Comparison of ENCODE assay signal across 14 mouse cellular contexts in the genomic region with DNA sequence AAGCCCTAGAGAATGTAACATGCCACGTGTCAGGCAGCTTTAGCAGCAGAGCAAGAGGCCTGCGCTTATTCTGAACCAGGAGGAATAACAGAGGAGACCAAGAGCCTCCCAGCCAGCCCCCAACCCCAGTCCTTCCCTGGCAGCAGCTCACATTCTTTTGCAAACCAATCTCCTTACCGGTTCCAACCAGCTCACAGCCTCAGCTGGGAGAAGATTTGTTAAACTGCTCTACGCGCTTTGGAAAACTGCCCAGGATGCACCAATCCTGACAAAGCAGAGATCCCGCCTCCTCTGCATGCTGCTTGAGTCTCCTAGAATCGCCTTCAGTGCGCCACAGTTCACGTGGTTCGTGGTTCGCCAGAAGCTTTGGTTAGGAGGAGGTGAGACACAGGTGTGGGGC. TPM values are rescaled to one million over a fixed set of nuclear protein-coding genes. Genes with fewer than 3 reads are reported as not detected.
DNase-seq lines count a peak whose midpoint lies in the region; ATAC-seq and TF ChIP-seq lines count a peak whose summit lies in the region.
"Had no signal": no experiment of that assay in that cellular context is flagged by ENCODE, and none has a peak within 500 bp of the region (broad histone marks: within the 10 kb centered on the region; RNA-seq: fewer than 3 reads in every experiment).

No protein-coding gene starts in this region.

- no peaks in the 10 kb centered on the region for H3K36me3 ChIP-seq in embryonic facial prominence, embryonic 14.5 days (ENCODE audit: control insufficient read depth, insufficient read depth, low read length)
- H3K36me3 ChIP-seq in midbrain, postnatal 0 days (ENCODE audit: insufficient read depth, low read length) = no peaks in the 10 kb centered on the region

- H3K4me2 ChIP-seq in embryonic facial prominence, embryonic 14.5 days (ENCODE audit: low read depth, low read length) = no peak overlapping the region
- H3K4me2 ChIP-seq in midbrain, postnatal 0 days (ENCODE audit: low read depth, low read length, poor library complexity, severe bottlenecking) = no peak overlapping the region

- H3K9ac ChIP-seq in embryonic facial prominence, embryonic 14.5 days (ENCODE audit: low read depth, low read length) = no peak overlapping the region; the same call in 1 of the 2 replicates
- no peak overlapping the region for H3K9ac ChIP-seq in midbrain, postnatal 0 days (replicated peaks; ENCODE audit: low read length, poor library complexity, severe bottlenecking)

- ATAC-seq in embryonic facial prominence, embryonic 14.5 days (ENCODE audit: low read depth) = peak; percentile 76
- ATAC-seq in midbrain, postnatal 0 days (ENCODE audit: low FRiP score) = peak; percentile 62; the same call in 1 of the 2 replicates

- intact Hi-C loops in left cerebral cortex, postnatal 14 days (cut with DNase I) = no loop called here

- no peak for TF ChIP-seq CTCF in midbrain, postnatal 0 days (IDR thresholded peaks at IDR 0.05)

- H3K4me1 ChIP-seq in embryonic facial prominence, embryonic 14.5 days (ENCODE audit: control insufficient read depth, insufficient read depth, low read length) = no peaks in the 10 kb centered on the region; the same call in 1 of the 2 replicates
- H3K4me1 ChIP-seq in midbrain, postnatal 0 days (ENCODE audit: insufficient read depth, low read length) = no peaks in the 10 kb centered on the region

- H3K27ac ChIP-seq in embryonic facial prominence, embryonic 14.5 days (replicated peaks; ENCODE audit: low read depth, low read length) = 0 out of 2 replicates have a peak overlapping the region, but pooled peaks have one; percentile 28
- H3K27ac ChIP-seq in midbrain, postnatal 0 days (ENCODE audit: low read depth, low read length) = no peak overlapping the region

- DNase-seq in embryo, embryonic 10.5 days (ENCODE audit: low spot score) = peak; percentile 13
- DNase-seq in embryo, embryonic 10 days (ENCODE audit: low spot score) = no peak
- peak; percentile 34 to 57 for DNase-seq in left cerebral cortex, postnatal 14 days (ENCODE audit: low spot score in 2 of 2)
- no peak for DNase-seq in left cerebral cortex, adult 8-10 months (ENCODE audit: low spot score in 2 of 2)
- peak; percentile 85 for DNase-seq in embryonic facial prominence, embryonic 14.5 days (ENCODE audit: low spot score)
- peak; percentile 75 for DNase-seq in midbrain, postnatal 0 days (ENCODE audit: low spot score)
- DNase-seq in adrenal gland, adult 2 months = no peak
- DNase-seq in urinary bladder, postnatal 36 days (ENCODE audit: low spot score in 2 of 2) = no peak
- DNase-seq: adrenal gland, postnatal 36 days; heart, postnatal 4 days; liver had no signal

- no peaks in the 10 kb centered on the region for H3K9me3 ChIP-seq in embryonic facial prominence, embryonic 14.5 days (ENCODE audit: control insufficient read depth, low read length)
- no peaks in the 10 kb centered on the region for H3K9me3 ChIP-seq in midbrain, postnatal 0 days (ENCODE audit: low read length)

- H3K4me3 ChIP-seq in embryonic facial prominence, embryonic 14.5 days (ENCODE audit: low read depth, low read length) = no peak overlapping the region
- H3K4me3 ChIP-seq in midbrain, postnatal 0 days (ENCODE audit: low read depth, low read length) = no peak overlapping the region

- 47% methylated on average over 11 of the region's 11 CpGs for WGBS in embryonic facial prominence, embryonic 14.5 days
- 47% methylated on average over 11 of the region's 11 CpGs for WGBS in midbrain, postnatal 0 days

- H3K27me3 ChIP-seq in embryonic facial prominence, embryonic 14.5 days (replicated peaks; ENCODE audit: control insufficient read depth, insufficient read depth, low read length) = peaks cover 30% of the 10 kb centered on the region
- no peaks in the 10 kb centered on the region for H3K27me3 ChIP-seq in midbrain, postnatal 0 days (ENCODE audit: insufficient read depth, low read length)

RNA-seq across cellular contexts. Expression of gene Gm9376, which starts 51.8 kb away (rescaled TPM):
- total RNA-seq in left cerebral cortex, postnatal 14 days (2021) = not detected
- total RNA-seq in left cerebral cortex, adult 8-10 months (2022) = not detected
- polyA plus RNA-seq in embryonic facial prominence, embryonic 14.5 days (2014; fragmentation: Nextera tagmentation; extraction: Ambion mirVana) = not detected in 2 replicates
- total RNA-seq in midbrain, postnatal 0 days (2014; rRNA removed) = not detected in 2 replicates
- not detected in 2 replicates for polyA plus RNA-seq in midbrain, postnatal 0 days (2015; fragmentation: Nextera tagmentation; extraction: Ambion mirVana)
- not detected for total RNA-seq in adrenal gland, adult 2 months (2021)
- not detected in 2 replicates for polyA plus RNA-seq in adrenal gland, adult 2 months (2012; rRNA removed)
- total RNA-seq: adrenal gland, postnatal 36 days; common myeloid progenitor, adult 5-6 weeks; gastrocnemius, postnatal 4 days; heart, postnatal 4 days had no signal
- polyA plus RNA-seq: large intestine, adult 2 months had no signal

Comparison
In these comparisons a context has a peak if more than half of its experiments do, and no peak if none do; other contexts are left out.
1. DNase-seq: peak in embryo, embryonic 10.5 days (single experiment), left cerebral cortex, postnatal 14 days (2 of 2), embryonic facial prominence, embryonic 14.5 days (single experiment) and midbrain, postnatal 0 days (single experiment); none in embryo, embryonic 10 days (single experiment), left cerebral cortex, adult 8-10 months (0 of 2), adrenal gland, adult 2 months (single experiment) and urinary bladder, postnatal 36 days (0 of 2).